Mouse (Mus musculus) testis, adult 2 months (tissue): ENCODE results near the gene Srl. TPM values are rescaled to one million over a fixed set of nuclear protein-coding genes. Genes with fewer than 3 reads are reported as not detected.

Experiments used
- H3K27ac ChIP-seq: fragments of 200-500 bp; 2 replicates; pipeline ENCODE4 v1.5.1; 2012; ENCODE audit warnings: low read depth, low read length; ENCODE audit not compliant: control insufficient read depth, insufficient read depth
- H3K27me3 ChIP-seq: fragments of 200-500 bp; 2 replicates; pipeline ENCODE4 v1.6.1; 2012; ENCODE audit warnings: mild to moderate bottlenecking, low read length, moderate library complexity; ENCODE audit not compliant: control insufficient read depth, insufficient read depth
- H3K36me3 ChIP-seq: fragments of 200-500 bp; 2 replicates; pipeline ENCODE4 v1.6.1; 2012; ENCODE audit warnings: mild to moderate bottlenecking, low read length; ENCODE audit not compliant: control insufficient read depth, insufficient read depth
- H3K4me1 ChIP-seq: fragments of 200-500 bp; 2 replicates; pipeline ENCODE4 v1.6.1; 2012; ENCODE audit warnings: low read length; ENCODE audit not compliant: control insufficient read depth, insufficient read depth
- H3K4me3 ChIP-seq: fragments of 200-500 bp; 2 replicates; pipeline ENCODE4 v1.5.1; 2012; ENCODE audit warnings: low read depth, mild to moderate bottlenecking, low read length, moderate library complexity, mixed read lengths; ENCODE audit not compliant: control insufficient read depth
- CTCF ChIP-seq: fragments of 200-500 bp; IDR thresholded peaks from 2 replicates; pipeline ENCODE4 v1.5.1; 2012; ENCODE audit warnings: low read depth, mild to moderate bottlenecking, inconsistent platforms, low read length, moderate library complexity; ENCODE audit not compliant: control insufficient read depth, insufficient read depth, insufficient replicate concordance
- POLR2A ChIP-seq: fragments of 200-500 bp; IDR thresholded peaks from 2 replicates; pipeline ENCODE4 v1.6.1; 2012; ENCODE audit warnings: low read depth, mild to moderate bottlenecking, inconsistent platforms, low read length, moderate library complexity; ENCODE audit not compliant: control insufficient read depth
- polyA plus RNA-seq: library from polyadenylated mRNA; depleted of rRNA; stranded (reverse); fragments of >200 nt; gene quantifications from 2 replicates; pipeline ENCODE4 v1.2.3, GENCODE M21; 2012; rRNA removed

The Srl gene
- polyA plus RNA-seq, 1 experiment = 6.1 TPM

DNA sequence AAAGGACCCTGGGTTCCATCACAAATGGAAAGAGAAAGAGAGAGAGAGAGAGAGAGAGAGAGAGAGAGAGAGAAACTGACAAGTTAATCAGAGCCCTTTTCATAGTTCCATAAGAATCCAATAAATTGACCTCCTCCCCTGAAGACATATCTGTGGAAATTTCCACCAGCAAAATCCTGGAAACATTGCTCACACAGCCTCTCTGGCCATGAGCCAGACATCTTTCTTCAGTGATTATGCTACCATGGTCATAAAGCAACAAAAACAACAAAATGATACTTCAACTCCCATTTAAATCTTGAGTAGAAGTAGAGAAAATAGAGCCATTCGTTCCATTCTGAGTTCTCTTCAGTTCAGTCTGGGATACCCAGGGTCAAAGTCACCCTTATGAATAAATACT lies 97.2 kb downstream of the Srl start:
- Histone ChIP-seq H3K27me3 (no peaks in the 10 kb centered on the region), H3K27ac (no peak overlapping the region), H3K4me3 (no peak overlapping the region), H3K4me1 (peaks cover 6% of the 10 kb centered on the region), H3K36me3 (no peaks in the 10 kb centered on the region)
- TF ChIP-seq POLR2A (no peak), CTCF (no peak)

- no peak overlapping the region for H3K4me3 ChIP-seq
- H3K27ac ChIP-seq = no peak overlapping the region
- H3K4me1 ChIP-seq = 0 out of 2 replicates have a peak, but pooled peaks cover 2% of the 10 kb centered on the region
- H3K36me3 ChIP-seq = no peaks in the 10 kb centered on the region
- no peak for TF ChIP-seq CTCF
- TF ChIP-seq POLR2A = no peak
- no peaks in the 10 kb centered on the region for H3K27me3 ChIP-seq
Observed at GRCm38 (mm10) chr16:4439302-4440066, 102.1 kb downstream of the Srl start.

GRCm38 (mm10) chr16:4436738-4437137 lies 104.9 kb downstream of the Srl start:
- Histone ChIP-seq H3K36me3 (no peaks in the 10 kb centered on the region), H3K27me3 (no peaks in the 10 kb centered on the region), H3K4me3 (no peak overlapping the region), H3K4me1 (0 out of 2 replicates have a peak, but pooled peaks cover 2% of the 10 kb centered on the region), H3K27ac (no peak overlapping the region)
- TF ChIP-seq CTCF (no peak), POLR2A (no peak)

DNA sequence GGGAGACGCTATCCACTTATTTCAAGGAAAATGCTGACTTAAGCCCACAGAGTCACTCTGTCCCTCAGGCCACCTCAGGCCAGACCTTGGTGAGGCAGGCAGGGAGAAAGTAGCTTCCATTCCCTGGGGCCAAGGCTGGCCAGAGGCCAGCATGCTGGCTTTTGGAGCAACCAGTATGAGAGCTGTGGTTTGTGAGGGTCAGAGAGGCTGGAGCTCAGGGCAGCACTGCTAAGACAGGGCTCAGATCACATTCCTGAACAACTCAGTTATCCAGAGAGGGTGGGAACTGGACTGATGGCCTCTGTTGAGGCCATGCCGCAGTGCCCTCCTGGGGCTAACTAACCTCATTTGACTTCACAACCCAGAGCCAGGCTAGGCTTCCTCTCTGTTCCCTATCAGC lies 106.2 kb downstream of the Srl start:
- Histone ChIP-seq H3K27me3 (no peaks in the 10 kb centered on the region), H3K36me3 (no peaks in the 10 kb centered on the region), H3K4me3 (no peak overlapping the region), H3K4me1 (0 out of 2 replicates have a peak, but pooled peaks cover 2% of the 10 kb centered on the region), H3K27ac (no peak overlapping the region)
- TF ChIP-seq CTCF (no peak), POLR2A (no peak)

DNA sequence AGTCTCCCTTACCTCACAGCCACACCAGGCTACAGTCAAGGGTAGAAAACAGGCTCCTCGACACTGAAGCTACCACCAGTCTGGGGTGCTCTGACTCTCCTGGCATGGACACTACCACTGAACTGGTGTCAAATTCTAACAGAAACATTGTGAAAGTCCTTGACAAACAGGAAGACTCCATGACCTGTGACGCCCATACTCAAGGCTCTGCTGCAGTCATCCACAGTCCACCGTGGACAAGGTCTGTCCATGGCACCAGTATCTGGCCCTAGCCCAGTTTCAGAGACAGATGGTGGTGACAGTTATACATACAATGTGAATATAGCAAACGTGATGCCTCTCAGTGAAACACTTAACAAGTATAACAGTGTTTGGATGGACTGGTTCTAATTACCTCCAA lies 109.8 kb downstream of the Srl start:
- TF ChIP-seq POLR2A = no peak
- TF ChIP-seq CTCF = no peak
- no peaks in the 10 kb centered on the region for H3K4me1 ChIP-seq
- H3K4me3 ChIP-seq = no peak overlapping the region
- no peaks in the 10 kb centered on the region for H3K27me3 ChIP-seq
- H3K27ac ChIP-seq = no peak overlapping the region
- H3K36me3 ChIP-seq = no peaks in the 10 kb centered on the region

DNA sequence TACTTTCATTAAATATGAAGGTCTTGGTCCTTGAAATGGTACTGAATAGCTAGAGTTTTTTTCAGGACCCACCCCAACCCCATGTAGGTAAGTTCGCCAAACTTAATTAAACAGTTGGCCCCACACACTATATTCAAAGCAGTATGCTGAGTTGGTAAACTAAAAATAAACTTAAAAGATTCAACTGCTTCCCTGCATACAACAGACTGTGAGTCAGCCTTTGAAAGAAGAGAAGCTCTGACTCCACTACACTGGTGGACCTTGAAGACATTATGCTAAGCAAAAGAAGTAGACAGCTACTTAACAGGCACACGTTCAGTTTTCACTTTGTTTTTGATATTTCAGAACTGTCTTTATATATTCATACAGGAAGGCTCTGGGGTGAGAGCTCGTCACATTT lies 110.6 kb downstream of the Srl start:
- H3K27me3 ChIP-seq = no peaks in the 10 kb centered on the region
- H3K27ac ChIP-seq = no peak overlapping the region
- TF ChIP-seq POLR2A (no peak), CTCF (no peak)
- no peaks in the 10 kb centered on the region for H3K4me1 ChIP-seq
- no peaks in the 10 kb centered on the region for H3K36me3 ChIP-seq
- H3K4me3 ChIP-seq = no peak overlapping the region

DNA sequence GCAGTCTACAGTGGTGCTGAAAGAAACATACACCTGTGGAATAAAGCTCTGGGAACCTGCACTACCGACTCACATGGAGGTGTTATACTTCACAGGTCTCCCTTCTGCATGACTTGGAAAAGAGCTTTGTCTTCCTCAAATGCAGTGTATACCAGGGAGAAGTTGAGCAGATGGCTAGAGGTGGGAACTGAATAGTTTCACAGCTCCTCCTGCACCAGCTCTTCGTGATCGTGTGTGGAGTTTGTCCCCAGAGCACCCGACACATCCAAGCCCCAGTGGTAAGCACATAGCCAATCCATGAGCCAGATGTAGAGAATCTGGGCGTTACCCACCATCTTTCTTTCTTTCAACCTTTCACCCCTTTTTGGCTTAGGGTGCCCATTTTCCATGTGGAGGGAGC lies 111.4 kb downstream of the Srl start:
- no peaks in the 10 kb centered on the region for H3K36me3 ChIP-seq
- no peak for TF ChIP-seq POLR2A
- no peak for TF ChIP-seq CTCF
- H3K27ac ChIP-seq = no peak overlapping the region
- no peaks in the 10 kb centered on the region for H3K27me3 ChIP-seq
- no peaks in the 10 kb centered on the region for H3K4me1 ChIP-seq
- H3K4me3 ChIP-seq = no peak overlapping the region

Other genes starting within 250 kb of the Srl start
- gene Adcy9, start 121.3 kb downstream of the Srl start, polyA plus RNA-seq = 3.3 and 3.4 TPM in 2 replicates
- 1.9 TPM in 2 replicates for gene Tfap4, start 18.0 kb upstream of the Srl start, polyA plus RNA-seq
- 3.7 and 4.2 TPM in 2 replicates for gene Glis2, start 52.9 kb upstream of the Srl start, polyA plus RNA-seq
- 104 and 114 TPM in 2 replicates for gene Pam16, start 83.2 kb upstream of the Srl start, polyA plus RNA-seq
- gene Vasn, start 98.1 kb upstream of the Srl start, polyA plus RNA-seq = 13.5 and 15.9 TPM in 2 replicates
- gene Dnaja3, start 98.2 kb upstream of the Srl start, polyA plus RNA-seq = 26.7 and 28.0 TPM in 2 replicates
- gene Coro7, start 138.0 kb upstream of the Srl start, polyA plus RNA-seq = 17.2 and 17.4 TPM in 2 replicates
- 1.8 and 2.2 TPM in 2 replicates for gene Nmral1, start 177.5 kb upstream of the Srl start, polyA plus RNA-seq
- 538 and 552 TPM in 2 replicates for gene Hmox2, start 184.5 kb upstream of the Srl start, polyA plus RNA-seq
- gene Cdip1, start 248.5 kb upstream of the Srl start, polyA plus RNA-seq = 55.2 and 57.0 TPM in 2 replicates